Mouse (Mus musculus): ENCODE measurements around the gene Pramef25. TPM values are rescaled to one million over a fixed set of nuclear protein-coding genes. Genes with fewer than 3 reads are reported as not detected.
"Not testable (repeated sequence)": the region's sequence is repeated elsewhere in the genome, so short reads cannot be mapped to it uniquely, and the experiment has no call there.

The Pramef25 gene
- total RNA-seq (2014; fragmentation: Nextera tagmentation), result not detected in 2 replicates
- not detected in 2 replicates for total RNA-seq (2017)

- not testable (repeated sequence) for ATAC-seq (replicated peaks; ENCODE audit: low FRiP score, low TSS enrichment, poor library complexity, severe bottlenecking)
Measured at GRCm38 (mm10) chr4:143950916-143951315, at the start of gene Pramef25. Pramef25 (minus strand) TSS chr4:143951016.

- ATAC-seq (replicated peaks; ENCODE audit: low FRiP score, low TSS enrichment, poor library complexity, severe bottlenecking), result not testable (repeated sequence)
Measured at GRCm38 (mm10) chr4:143994269-143994668, 43.5 kb upstream of the Pramef25 start, which contains the start of gene Pramef17. Pramef17 (minus strand) TSS chr4:143994369.

- ATAC-seq (replicated peaks; ENCODE audit: low FRiP score, low TSS enrichment, poor library complexity, severe bottlenecking), result not testable (repeated sequence)
Measured at GRCm38 (mm10) chr4:143988126-143988525, 37.3 kb upstream of the Pramef25 start.

- ATAC-seq (replicated peaks; ENCODE audit: low FRiP score, low TSS enrichment, poor library complexity, severe bottlenecking), result not testable (repeated sequence)
Measured at GRCm38 (mm10) chr4:143987475-143987941, 36.7 kb upstream of the Pramef25 start.

GRCm38 (mm10) chr4:143985733-143986132 lies 34.9 kb upstream of the Pramef25 start:
- not testable (repeated sequence) for ATAC-seq (replicated peaks; ENCODE audit: low FRiP score, low TSS enrichment, poor library complexity, severe bottlenecking)

- ATAC-seq (replicated peaks; ENCODE audit: low FRiP score, low TSS enrichment, poor library complexity, severe bottlenecking), result not testable (repeated sequence)
Measured at GRCm38 (mm10) chr4:143985165-143985564, 34.3 kb upstream of the Pramef25 start.

- ATAC-seq (replicated peaks; ENCODE audit: low FRiP score, low TSS enrichment, poor library complexity, severe bottlenecking), result not testable (repeated sequence)
Measured at GRCm38 (mm10) chr4:143983446-143983845, 32.6 kb upstream of the Pramef25 start.

- ATAC-seq (replicated peaks; ENCODE audit: low FRiP score, low TSS enrichment, poor library complexity, severe bottlenecking), result not testable (repeated sequence)
Measured at GRCm38 (mm10) chr4:143966850-143967249, 16.0 kb upstream of the Pramef25 start, which contains the start of gene Gm13101. Gm13101 (minus strand) TSS chr4:143966950.

- not testable (repeated sequence) for ATAC-seq (replicated peaks; ENCODE audit: low FRiP score, low TSS enrichment, poor library complexity, severe bottlenecking)
Measured at GRCm38 (mm10) chr4:143900280-143900679, 50.5 kb downstream of the Pramef25 start, which contains the start of gene Pramef6. Pramef6 (minus strand) TSS chr4:143900380.

Other genes starting within 250 kb of the Pramef25 start
- not detected in 2 replicates for gene Gm13089, start 248.3 kb downstream of the Pramef25 start, total RNA-seq (2014; fragmentation: Nextera tagmentation)
- gene Gm13089, start 248.3 kb downstream of the Pramef25 start, total RNA-seq (2017), result not detected in 2 replicates
- gene Gm13078, start 231.6 kb downstream of the Pramef25 start, total RNA-seq (2014; fragmentation: Nextera tagmentation), result not detected in 2 replicates
- not detected in 2 replicates for gene Gm13078, start 231.6 kb downstream of the Pramef25 start, total RNA-seq (2017)
- not detected in 2 replicates for gene Gm13023, start 161.7 kb downstream of the Pramef25 start, total RNA-seq (2014; fragmentation: Nextera tagmentation)
- not detected in 2 replicates for gene Gm13023, start 161.7 kb downstream of the Pramef25 start, total RNA-seq (2017)
- not detected in 2 replicates for gene Gm13084, start 134.9 kb downstream of the Pramef25 start, total RNA-seq (2014; fragmentation: Nextera tagmentation)
- gene Gm13084, start 134.9 kb downstream of the Pramef25 start, total RNA-seq (2017), result not detected in 2 replicates
- not detected in 2 replicates for gene Gm13103, start 104.5 kb downstream of the Pramef25 start, total RNA-seq (2014; fragmentation: Nextera tagmentation)
- not detected in 2 replicates for gene Gm13103, start 104.5 kb downstream of the Pramef25 start, total RNA-seq (2017)
- not detected in 2 replicates for gene Pramef6, start 50.6 kb downstream of the Pramef25 start, total RNA-seq (2014; fragmentation: Nextera tagmentation)
- not detected in 2 replicates for gene Pramef6, start 50.6 kb downstream of the Pramef25 start, total RNA-seq (2017)
- gene Gm13101, start 15.9 kb upstream of the Pramef25 start, total RNA-seq (2014; fragmentation: Nextera tagmentation), result not detected in 2 replicates
- not detected in 2 replicates for gene Gm13101, start 15.9 kb upstream of the Pramef25 start, total RNA-seq (2017)
- not detected in 2 replicates for gene Pramef17, start 43.4 kb upstream of the Pramef25 start, total RNA-seq (2014; fragmentation: Nextera tagmentation)
- gene Pramef17, start 43.4 kb upstream of the Pramef25 start, total RNA-seq (2017), result not detected in 2 replicates
- not detected in 2 replicates for gene Pramel4, start 108.1 kb upstream of the Pramef25 start, total RNA-seq (2014; fragmentation: Nextera tagmentation)
- not detected in 2 replicates for gene Pramel4, start 108.1 kb upstream of the Pramef25 start, total RNA-seq (2017)
- gene Gm13102, start 155.5 kb upstream of the Pramef25 start, total RNA-seq (2014; fragmentation: Nextera tagmentation), result not detected in 2 replicates
- not detected in 2 replicates for gene Gm13102, start 155.5 kb upstream of the Pramef25 start, total RNA-seq (2017)
- gene Oog3, start 211.6 kb upstream of the Pramef25 start, total RNA-seq (2014; fragmentation: Nextera tagmentation), result not detected in 2 replicates
- gene Oog3, start 211.6 kb upstream of the Pramef25 start, total RNA-seq (2017), result not detected in 2 replicates
- not detected in 2 replicates for gene Oog2, start 239.7 kb upstream of the Pramef25 start, total RNA-seq (2014; fragmentation: Nextera tagmentation)
- gene Oog2, start 239.7 kb upstream of the Pramef25 start, total RNA-seq (2017), result not detected in 2 replicates

Measured in megakaryocyte-erythroid progenitor cell, adult 5-6 weeks (primary cell).